Mouse (Mus musculus): Measurements from ENCODE around the gene Oas1g.
"Not testable (repeated sequence)": the region's sequence is repeated elsewhere in the genome, so short reads cannot be mapped to it uniquely, and the experiment has no call there.

Gene Oas1g

DNA sequence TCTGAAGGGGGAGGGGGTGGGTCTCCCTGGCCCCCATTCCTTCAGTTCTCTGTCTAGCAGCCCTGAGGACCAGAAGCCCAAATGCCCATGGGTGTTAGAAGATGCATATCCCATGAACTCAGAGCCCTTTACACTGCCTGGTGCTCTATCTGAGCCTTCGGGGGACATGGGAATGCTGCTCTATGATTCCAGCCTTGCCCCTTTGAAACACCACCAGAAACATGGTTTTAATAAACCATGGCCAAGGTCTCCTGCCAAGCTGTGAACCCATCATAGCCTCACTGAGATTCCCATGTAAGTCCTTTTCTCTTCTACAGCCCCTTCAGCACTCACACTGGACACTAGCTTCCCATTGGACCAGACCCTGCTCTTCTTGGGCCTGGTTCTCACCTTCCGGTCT lies 2.6 kb upstream of the Oas1g start:
- DNase-seq (ENCODE audit: low spot score in 2 of 2): no peak

DNA sequence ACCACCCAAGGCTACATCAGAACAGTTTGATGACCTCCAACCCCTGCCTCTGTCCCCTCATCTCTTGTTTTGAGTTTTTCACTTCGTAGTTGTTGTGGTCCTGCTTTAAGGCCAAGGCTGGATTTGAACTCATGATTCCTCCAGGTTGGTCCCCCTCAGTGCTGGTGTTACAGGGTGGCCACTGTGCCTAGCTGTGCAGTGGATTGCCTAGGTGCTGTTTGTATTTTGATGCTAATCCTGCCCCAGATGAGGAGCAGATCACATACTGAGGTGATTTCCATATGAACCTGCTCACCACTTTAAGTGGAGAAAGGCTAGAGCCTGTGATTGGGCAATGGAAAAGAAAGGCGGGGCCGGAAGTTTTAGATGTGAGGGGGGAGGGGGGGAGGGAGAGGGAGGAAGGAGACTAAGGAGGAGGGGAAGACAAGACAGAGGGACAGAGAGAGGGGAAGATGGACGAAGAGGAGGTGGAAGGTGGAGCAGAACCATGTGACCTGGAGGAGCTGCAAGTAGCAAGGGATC lies 942 bp upstream of the Oas1g start:
- not testable (repeated sequence) for DNase-seq (ENCODE audit: low spot score in 2 of 2)

- DNase-seq (ENCODE audit: low spot score in 2 of 2): no peak
Measured at GRCm38 (mm10) chr5:120887831-120888230, 418 bp upstream of the Oas1g start.

DNA sequence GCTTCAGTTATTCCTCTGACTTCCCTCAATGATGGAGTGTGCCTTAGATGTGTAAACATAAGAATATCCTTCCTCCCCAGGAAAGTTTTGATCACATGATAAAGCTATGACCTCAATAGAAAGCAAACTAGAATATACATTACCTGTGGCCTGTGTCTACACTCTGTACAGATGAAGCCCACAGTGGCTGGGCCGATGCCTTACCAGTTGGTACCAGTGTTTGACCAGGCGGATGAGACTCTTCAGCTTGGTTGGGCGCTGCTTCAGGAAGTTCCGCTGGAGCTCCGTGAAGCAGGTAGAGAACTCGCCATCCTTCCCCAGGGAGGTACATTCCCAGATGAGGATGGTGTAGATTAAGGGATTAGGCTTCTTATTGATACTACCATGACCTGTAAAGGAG lies 5.7 kb downstream of the Oas1g start:
- DNase-seq (ENCODE audit: low spot score in 2 of 2): not testable (repeated sequence)

DNA sequence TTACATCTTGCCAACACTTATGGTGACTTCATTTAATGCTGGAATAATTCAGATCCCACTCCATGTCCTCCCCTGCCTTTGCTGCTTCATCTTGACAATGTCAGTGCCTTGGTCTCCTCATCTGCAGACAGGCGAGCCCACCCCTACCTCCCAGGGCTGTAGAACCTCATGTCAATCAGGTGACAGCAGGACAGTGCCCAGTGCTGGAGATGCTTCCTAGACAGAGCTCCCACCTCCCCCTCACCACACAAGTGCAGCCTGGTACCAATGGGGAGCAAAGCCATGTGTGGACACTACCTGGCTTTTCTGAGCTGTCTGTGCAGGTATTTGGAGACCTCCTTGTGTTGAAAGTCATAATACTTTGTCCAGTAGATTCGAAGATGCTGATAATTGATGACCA lies 8.6 kb downstream of the Oas1g start:
- not testable (repeated sequence) for DNase-seq (ENCODE audit: low spot score in 2 of 2)

DNA sequence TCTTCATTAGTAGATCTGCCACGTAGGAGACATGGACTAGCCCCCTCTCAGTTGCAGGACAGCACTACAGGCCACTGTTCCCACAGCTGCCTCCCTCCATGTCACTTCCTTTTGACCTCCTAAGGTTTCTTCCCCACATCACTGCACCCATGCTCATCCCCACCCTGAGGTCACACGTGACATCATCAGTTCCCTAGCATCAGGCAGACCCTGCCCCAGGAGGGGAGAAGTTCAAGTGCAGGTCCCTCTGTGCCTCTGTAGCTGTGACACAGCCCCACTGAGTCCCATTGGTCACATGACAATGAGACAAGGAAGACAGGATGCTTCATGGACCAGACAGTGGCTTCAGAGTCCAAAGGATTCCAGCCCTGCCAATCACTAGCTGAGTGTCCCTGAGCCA lies 10.0 kb downstream of the Oas1g start:
- DNase-seq (ENCODE audit: low spot score in 2 of 2): not testable (repeated sequence)

DNA sequence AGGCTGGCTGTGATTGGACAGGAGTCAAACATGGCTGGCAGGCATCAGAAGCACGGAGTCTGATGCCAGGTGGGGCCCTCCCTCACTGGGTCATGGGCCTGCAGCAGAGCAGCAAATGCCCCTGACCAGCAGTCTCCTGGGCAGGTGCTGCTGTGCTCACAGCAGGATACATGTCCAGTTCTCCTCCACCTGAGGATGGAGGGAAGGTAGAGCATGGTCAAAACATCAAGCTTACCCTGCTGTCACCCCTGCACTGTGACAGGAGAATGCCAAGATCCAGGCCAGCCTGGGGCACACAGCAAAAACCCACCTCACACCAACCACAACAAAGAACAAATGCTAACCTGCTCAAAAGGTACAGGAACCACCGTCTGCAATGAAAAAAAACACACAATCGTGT lies 10.6 kb downstream of the Oas1g start:
- not testable (repeated sequence) for DNase-seq (ENCODE audit: low spot score in 2 of 2)

GRCm38 (mm10) chr5:120871469-120871868 lies 15.9 kb downstream of the Oas1g start:
- no peak for DNase-seq (ENCODE audit: low spot score in 2 of 2)

DNA sequence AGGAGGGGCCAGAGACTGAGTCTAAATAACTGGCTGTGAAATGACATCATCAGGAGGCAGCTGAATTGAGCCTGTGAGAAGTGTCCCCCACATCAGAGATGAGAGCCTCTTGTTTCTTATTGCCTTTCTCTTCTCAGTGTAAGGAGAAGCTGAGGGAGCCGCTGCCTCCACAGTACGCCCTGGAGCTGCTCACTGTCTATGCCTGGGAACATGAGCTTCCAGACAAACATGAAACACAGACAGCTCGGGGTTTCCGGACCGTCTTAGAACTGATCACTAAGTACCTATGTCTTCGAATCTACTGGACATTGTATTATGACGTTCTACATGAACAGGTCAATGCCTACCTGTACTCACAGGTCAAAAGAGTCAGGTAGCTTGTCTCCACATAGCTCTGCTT lies 16.6 kb downstream of the Oas1g start:
- DNase-seq (ENCODE audit: low spot score in 2 of 2): peak; percentile 7 to 10

GRCm38 (mm10) chr5:120870081-120870480 lies 17.3 kb downstream of the Oas1g start:
- no peak for DNase-seq (ENCODE audit: low spot score in 2 of 2)

GRCm38 (mm10) chr5:120869436-120870015 lies 17.9 kb downstream of the Oas1g start:
- DNase-seq (ENCODE audit: low spot score in 2 of 2): no peak

DNA sequence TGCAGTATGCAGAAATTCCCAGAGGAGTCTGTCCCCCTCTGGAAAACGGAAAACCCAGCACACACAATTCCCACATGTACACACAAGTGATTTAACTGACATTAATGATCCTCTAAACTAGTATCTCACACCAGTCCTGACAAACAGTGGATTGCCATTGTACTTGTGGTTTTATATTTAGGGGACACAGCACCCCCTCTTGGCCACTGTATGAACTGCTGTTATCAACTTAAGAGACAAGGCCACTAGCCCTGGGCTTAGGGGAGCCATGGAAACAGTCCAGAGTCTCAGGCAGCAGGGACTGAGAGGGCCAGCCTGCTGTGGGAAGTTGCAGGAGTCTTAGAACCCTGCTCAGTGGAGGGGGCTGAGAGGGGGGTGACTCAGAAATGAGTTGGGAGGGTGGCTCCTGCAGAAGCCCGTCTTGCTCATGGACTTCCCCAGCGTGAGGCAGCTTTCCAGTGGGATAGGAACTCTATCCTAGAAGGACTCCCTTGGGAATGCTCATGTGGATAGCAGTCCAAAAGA lies 22.0 kb downstream of the Oas1g start:
- no peak for DNase-seq (ENCODE audit: low spot score in 2 of 2)

DNA sequence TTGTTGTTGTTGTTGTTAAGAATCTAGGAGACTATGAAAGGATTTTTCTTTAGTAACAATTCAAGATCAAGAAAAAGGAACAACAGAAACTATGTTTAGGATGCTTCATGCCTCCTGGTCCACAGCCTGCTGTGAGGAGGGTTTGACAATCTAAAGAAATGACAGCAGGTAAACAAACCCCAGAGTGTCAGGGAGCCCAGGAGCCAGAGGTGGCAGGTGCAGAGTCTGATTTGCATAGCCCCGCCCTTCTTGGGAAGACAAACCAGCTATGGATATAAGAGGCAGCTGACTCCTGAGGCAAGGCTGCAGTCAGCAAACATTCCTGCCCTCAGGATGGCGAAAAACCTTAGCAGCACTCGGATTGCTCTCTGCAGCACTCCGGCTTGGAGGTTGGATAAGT lies 26.3 kb downstream of the Oas1g start, which contains the start of gene Oas1h:
TSS of gene Oas1h (plus strand) at position 301 of the 400 bp plus-strand sequence.
- no peak for DNase-seq (ENCODE audit: low spot score in 2 of 2)

DNA sequence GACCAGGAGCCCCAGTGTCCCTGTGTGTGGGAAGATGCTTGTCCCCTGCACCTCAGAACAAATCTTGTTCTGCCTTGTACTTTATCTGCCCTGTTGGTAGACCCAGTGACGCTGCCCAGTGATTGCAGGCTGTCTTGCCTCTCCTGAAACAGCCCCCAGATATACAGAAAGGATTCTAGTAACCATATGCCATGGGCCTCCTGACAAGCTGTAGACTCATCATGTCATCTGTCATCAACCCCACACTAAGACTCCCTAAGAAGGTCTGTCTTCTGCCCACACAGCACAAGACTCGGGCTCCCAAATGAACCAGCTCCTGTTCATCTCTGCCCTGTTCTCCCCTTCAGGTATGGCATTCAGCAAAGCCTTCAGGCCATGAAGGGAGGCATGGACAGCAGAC lies 28.2 kb downstream of the Oas1g start:
- peak in 1 of 2 experiments; percentile 11 for DNase-seq (ENCODE audit: low spot score in 2 of 2)

- peak; percentile 27 to 33 for DNase-seq (ENCODE audit: low spot score in 2 of 2)
Measured at GRCm38 (mm10) chr5:120849601-120850136, 37.7 kb downstream of the Oas1g start.

DNA sequence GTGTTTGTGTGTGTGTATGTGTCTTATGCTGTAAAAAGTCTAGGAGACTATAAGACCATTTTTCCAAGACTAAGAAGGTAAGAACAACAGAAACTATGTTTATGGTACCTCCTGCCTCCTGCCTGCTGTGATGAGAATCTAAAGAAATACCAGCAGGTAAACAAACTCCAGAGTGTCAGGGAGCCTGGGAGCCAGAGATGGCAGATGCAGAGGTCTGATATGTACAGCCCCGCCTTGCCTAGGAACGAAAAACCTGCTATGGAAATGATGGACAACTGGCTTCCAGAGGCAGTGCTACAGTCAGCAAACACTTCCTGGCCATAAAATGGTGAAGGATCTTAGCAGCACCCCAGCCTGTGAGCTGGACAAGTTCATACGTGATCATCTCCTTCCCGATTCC lies 40.3 kb downstream of the Oas1g start, which contains the start of gene Oas1f:
TSS of gene Oas1f (plus strand) at position 301 of the 400 bp plus-strand sequence.
- no peak for DNase-seq (ENCODE audit: low spot score in 2 of 2)

GRCm38 (mm10) chr5:120844713-120845112 lies 42.7 kb downstream of the Oas1g start:
- no peak for DNase-seq (ENCODE audit: low spot score in 2 of 2)

- peak; percentile 46 to 54 for DNase-seq (ENCODE audit: low spot score in 2 of 2)
Measured at GRCm38 (mm10) chr5:120836731-120837585, 50.5 kb downstream of the Oas1g start.

DNA sequence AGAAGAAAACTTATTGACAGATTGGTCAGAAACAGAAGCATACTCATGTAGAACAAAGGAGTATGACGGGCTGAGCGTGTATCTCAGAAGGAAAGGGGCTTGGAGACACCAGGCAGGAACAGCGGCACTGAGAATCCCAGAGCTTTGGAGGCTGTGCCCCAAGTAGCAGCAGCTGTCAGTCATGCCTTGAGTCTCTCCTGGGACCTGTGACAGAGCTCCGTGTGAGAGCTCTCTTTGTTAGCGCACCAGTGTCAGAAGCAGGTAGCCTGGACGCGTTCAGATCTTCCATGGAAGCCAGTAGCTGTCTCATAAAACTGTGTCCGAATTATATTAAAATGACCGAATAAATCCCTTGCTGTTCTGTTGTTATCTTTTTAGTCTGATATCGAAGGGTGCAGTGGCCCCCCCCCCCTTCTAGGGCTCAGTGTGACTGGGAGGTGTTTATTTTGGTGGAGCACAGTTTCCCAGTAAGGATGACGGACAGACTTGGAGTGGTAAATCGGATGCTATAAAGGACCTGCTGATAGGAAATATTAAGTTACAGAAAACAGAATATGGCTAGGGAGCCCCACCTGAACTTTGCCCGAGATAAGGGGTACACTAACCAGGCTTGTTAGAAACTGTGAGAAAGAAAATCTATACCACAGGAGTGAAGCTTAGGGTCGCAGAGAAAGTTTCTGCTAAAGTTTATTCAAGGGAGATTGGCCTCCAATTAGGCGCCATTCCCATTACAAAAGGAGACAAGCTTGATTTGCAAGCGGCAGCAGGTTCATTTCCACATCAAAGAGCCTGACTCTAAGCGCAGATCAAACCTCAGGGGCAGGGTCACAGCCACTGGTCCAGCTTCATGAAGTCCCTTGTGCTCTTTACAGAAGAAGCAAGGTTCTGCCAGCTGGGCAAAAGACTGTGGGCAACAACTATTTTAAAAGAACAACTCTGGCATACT lies 53.8 kb downstream of the Oas1g start:
- DNase-seq (ENCODE audit: low spot score in 2 of 2): no peak

GRCm38 (mm10) chr5:120831031-120831430 lies 56.4 kb downstream of the Oas1g start:
- no peak for DNase-seq (ENCODE audit: low spot score in 2 of 2)

All from right cerebral cortex, adult 2 months (tissue).